Mouse (Mus musculus) neural tube, embryonic 12.5 days (tissue): ENCODE data around the gene Olfr1284. TPM values are rescaled to one million over a fixed set of nuclear protein-coding genes. Genes with fewer than 3 reads are reported as not detected.
"Not testable (repeated sequence)": the region's sequence is repeated elsewhere in the genome, so short reads cannot be mapped to it uniquely, and the experiment has no call there.

Experiments used
- ATAC-seq: fragments of 200-750 bp; cut with Nextera tagmentation; 2 replicates; pipeline ENCODE4 v1.8.0; 2017; ENCODE audit warnings: low read depth, mild to moderate bottlenecking, moderate TSS enrichment, moderate library complexity; ENCODE audit not compliant: low FRiP score
- H3K27ac ChIP-seq: fragments of 300-500 bp; sonication (generic); 2 replicates; pipeline ENCODE4 v1.5.1; 2016
- H3K27me3 ChIP-seq: fragments of 300-500 bp; sonication (generic); replicated peaks from 2 replicates; pipeline ENCODE4 v1.6.1; 2016; ENCODE audit warnings: mild to moderate bottlenecking
- H3K36me3 ChIP-seq: fragments of 300-500 bp; sonication (generic); 2 replicates; pipeline ENCODE4 v1.6.1; 2016; ENCODE audit warnings: mild to moderate bottlenecking
- H3K4me1 ChIP-seq: fragments of 300-500 bp; sonication (generic); 2 replicates; pipeline ENCODE4 v1.6.1; 2016
- H3K4me2 ChIP-seq: fragments of 300-500 bp; sonication (generic); replicated peaks from 2 replicates; pipeline ENCODE4 v1.6.1; 2016; ENCODE audit warnings: mild to moderate bottlenecking
- H3K4me3 ChIP-seq: fragments of 300-500 bp; sonication (generic); 2 replicates; pipeline ENCODE4 v1.5.1; 2016
- H3K9ac ChIP-seq: fragments of 300-500 bp; sonication (generic); 2 replicates; pipeline ENCODE4 v1.6.1; 2016; ENCODE audit warnings: mild to moderate bottlenecking
- H3K9me3 ChIP-seq: fragments of 300-500 bp; sonication (generic); 2 replicates; pipeline ENCODE4 v1.6.1; 2016; ENCODE audit warnings: mild to moderate bottlenecking
- WGBS: fragments of 180-500 bp; shearing (Covaris S2); methylation state at CpG from one replicate; pipeline ENCODE4 v1.1.7; 2016; 5-methylcytosine and 5-hydroxymethylcytosine counted together
- polyA plus RNA-seq: library from polyadenylated mRNA; unstranded; fragments of >200 nt; fragmentation: Nextera tagmentation; extraction: Ambion mirVana; gene quantifications from 2 replicates; pipeline ENCODE4 v1.2.1, GENCODE M21; 2016

Olfr1284 gene
- polyA plus RNA-seq, result not detected in 2 replicates

DNA sequence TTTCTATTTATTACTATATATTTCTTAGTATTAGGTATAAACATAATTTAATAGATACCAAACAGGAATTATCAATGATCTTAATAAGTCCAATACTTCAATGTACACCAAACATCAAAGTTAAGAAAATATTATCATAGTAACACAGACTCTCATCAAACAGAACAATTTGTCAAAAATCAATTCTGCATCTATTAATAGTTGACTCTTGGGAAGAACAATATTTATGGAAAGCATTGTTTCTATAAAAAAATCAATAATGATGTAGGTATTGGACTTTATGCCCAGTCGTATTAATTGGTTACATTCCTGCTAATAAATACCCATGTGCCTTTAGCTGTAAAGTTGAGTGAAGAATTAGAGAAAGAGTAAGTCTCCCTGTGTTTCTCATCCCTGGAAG lies at the start of gene Olfr1284:
Gene Olfr1284 (plus strand): TSS at position 301 of the 400 bp plus-strand sequence.
- Histone ChIP-seq H3K36me3 (no peaks in the 10 kb centered on the region), H3K4me3 (no peak within 1 kb of the TSS), H3K27ac (no peak within 1 kb of the TSS), H3K9ac (no peak within 1 kb of the TSS), H3K27me3 (no peaks in the 10 kb centered on the region), H3K4me1 (no peaks in the 10 kb centered on the region), H3K4me2 (no peak within 1 kb of the TSS), H3K9me3 (no peaks in the 10 kb centered on the region)
- WGBS, result 79% methylated on average over 1 of the region's 1 CpGs
- no peak for ATAC-seq

DNA sequence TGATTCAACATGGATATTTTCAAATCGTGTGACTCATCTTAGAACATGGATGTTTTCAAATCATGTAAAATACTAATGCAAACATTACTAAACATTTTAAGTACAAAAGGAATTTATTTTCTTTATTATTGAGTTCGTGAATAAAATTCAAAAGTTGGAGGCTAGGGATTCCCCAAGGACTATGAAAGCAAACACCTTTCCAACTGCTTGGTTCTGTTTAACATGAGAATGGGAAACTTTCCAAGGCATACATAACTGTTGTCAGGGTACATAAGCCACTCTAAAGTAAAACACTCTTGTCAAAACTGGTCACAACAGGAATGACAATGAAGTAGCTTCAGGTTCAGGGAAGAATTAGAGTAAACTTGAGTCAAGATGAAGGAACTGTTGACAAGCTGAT lies 49.1 kb upstream of the Olfr1284 start, which contains the start of gene Olfr1281:
Gene Olfr1281 (plus strand): TSS at position 301 of the 400 bp plus-strand sequence.
- Histone ChIP-seq H3K36me3 (no peaks in the 10 kb centered on the region), H3K27me3 (no peaks in the 10 kb centered on the region), H3K4me1 (no peaks in the 10 kb centered on the region), H3K9me3 (no peaks in the 10 kb centered on the region), H3K4me3 (no peak within 1 kb of the TSS), H3K4me2 (no peak within 1 kb of the TSS), H3K9ac (no peak within 1 kb of the TSS), H3K27ac (no peak within 1 kb of the TSS)
- no peak for ATAC-seq
- 78% methylated on average over 2 of the region's 2 CpGs for WGBS

DNA sequence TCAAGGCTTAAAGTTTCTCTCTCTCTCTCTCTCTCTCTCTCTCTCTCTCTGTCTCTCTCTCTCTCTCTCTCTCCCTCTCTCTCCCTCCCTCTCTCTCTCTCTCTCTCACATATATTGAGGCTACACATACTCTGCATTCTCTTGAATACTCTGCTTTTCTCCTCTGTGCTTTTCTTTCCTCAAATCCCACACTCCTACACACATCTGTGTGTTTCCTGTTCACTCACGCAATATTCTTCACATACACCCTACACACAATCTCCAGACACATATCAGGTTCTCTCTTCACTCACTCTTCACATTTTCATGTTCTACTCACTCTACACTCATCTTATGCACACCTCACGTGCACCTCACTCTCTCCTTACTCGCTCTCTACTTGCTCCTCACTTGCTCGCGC lies 41.6 kb upstream of the Olfr1284 start:
- H3K4me3 ChIP-seq, ATAC-seq, H3K9ac ChIP-seq, H3K27ac ChIP-seq, H3K4me2 ChIP-seq, H3K27me3 ChIP-seq, H3K9me3 ChIP-seq, H3K4me1 ChIP-seq, H3K36me3 ChIP-seq: not testable (repeated sequence)
- 89% methylated on average over 5 of the region's 5 CpGs for WGBS

DNA sequence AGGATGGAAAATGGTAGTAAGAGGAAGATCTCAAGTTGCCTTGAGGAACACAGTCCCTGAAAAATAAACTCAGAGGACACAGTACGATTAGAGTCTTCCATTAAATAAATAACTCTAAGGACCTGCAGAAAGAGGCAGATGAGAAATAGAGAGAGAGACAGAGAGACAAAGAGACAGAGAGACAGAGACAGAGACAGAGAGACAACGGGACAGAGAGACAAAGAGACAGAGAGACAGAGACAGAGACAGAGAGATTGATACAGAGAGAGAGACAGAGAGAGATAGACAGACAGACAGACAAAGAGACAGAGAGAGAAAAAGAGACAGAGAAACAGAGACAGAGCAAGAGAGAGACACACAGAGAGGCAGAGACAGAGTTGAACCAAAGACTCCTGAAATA lies 39.3 kb upstream of the Olfr1284 start, which contains the start of gene Olfr1282:
Gene Olfr1282 (minus strand): TSS at position 101 of the 400 bp plus-strand sequence.
- no peak within 1 kb of the TSS for H3K4me2 ChIP-seq
- no peak within 1 kb of the TSS for H3K9ac ChIP-seq
- WGBS, result 80% methylated on average over 2 of the region's 2 CpGs
- ATAC-seq, result no peak
- no peak within 1 kb of the TSS for H3K4me3 ChIP-seq
- no peaks in the 10 kb centered on the region for H3K9me3 ChIP-seq
- H3K36me3 ChIP-seq, result no peaks in the 10 kb centered on the region
- no peaks in the 10 kb centered on the region for H3K4me1 ChIP-seq
- H3K27ac ChIP-seq, result no peak within 1 kb of the TSS
- H3K27me3 ChIP-seq, result no peaks in the 10 kb centered on the region

DNA sequence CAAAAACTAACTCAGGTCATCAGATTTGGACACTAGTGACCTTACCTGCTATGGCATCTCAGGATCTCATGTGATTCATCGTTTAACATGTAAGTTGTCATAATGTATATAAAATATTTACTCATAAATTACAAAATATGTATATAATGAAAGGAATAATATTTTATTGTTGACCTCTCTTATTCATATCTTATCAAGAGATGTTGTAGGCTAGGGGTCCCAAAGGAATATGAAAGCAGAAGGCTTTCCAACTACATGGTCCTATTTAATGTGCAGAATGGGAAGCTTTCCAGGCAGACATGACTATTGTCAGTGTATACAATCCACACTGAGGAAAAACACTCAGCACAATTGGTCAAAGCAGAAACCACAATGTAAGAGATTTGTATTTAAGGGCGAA lies 8.8 kb upstream of the Olfr1284 start, which contains the start of gene Olfr1283:
Gene Olfr1283 (plus strand): TSS at position 301 of the 400 bp plus-strand sequence.
- H3K4me1 ChIP-seq, result no peaks in the 10 kb centered on the region
- no peak for ATAC-seq
- no peak within 1 kb of the TSS for H3K4me2 ChIP-seq
- no peak within 1 kb of the TSS for H3K4me3 ChIP-seq
- H3K36me3 ChIP-seq, result no peaks in the 10 kb centered on the region
- H3K9me3 ChIP-seq, result no peaks in the 10 kb centered on the region
- H3K27ac ChIP-seq, result no peak within 1 kb of the TSS
- H3K27me3 ChIP-seq, result no peaks in the 10 kb centered on the region
- no peak within 1 kb of the TSS for H3K9ac ChIP-seq
- 72% methylated on average over 2 of the region's 2 CpGs for WGBS

DNA sequence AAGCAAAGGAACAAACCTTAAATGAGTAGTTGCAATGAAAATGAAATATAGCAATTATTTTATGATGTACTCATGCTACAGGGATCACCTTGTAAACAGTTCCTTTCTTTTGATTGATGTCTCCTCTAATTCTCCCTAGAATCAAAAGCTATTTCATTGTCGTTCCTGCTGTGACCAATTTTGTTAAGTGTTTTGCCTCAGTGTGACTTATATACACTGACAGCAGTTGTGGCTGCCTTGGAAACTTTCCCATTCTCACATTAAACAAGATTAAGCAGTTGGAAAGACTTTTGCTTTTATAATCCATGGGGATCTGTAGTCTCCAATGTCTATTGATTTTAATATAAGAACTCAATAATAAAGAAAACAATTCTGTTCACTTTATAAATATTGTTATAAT lies 47.6 kb downstream of the Olfr1284 start, which contains the start of gene Olfr1286:
Gene Olfr1286 (minus strand): TSS at position 185 of the 400 bp plus-strand sequence.
- no peak for ATAC-seq
- WGBS, result 65% methylated on average over 1 of the region's 1 CpGs
- no peak within 1 kb of the TSS for H3K27ac ChIP-seq

More for the DNA sequence above, 47.6 kb downstream of the Olfr1284 start, which contains the start of gene Olfr1286:
- no peaks in the 10 kb centered on the region for H3K36me3 ChIP-seq
- H3K9me3 ChIP-seq, result no peaks in the 10 kb centered on the region
- no peaks in the 10 kb centered on the region for H3K4me1 ChIP-seq
- H3K27me3 ChIP-seq, result no peaks in the 10 kb centered on the region
- H3K4me2 ChIP-seq, result no peak within 1 kb of the TSS
- H3K4me3 ChIP-seq, result no peak within 1 kb of the TSS
- H3K9ac ChIP-seq, result no peak within 1 kb of the TSS

Other genes starting within 250 kb of the Olfr1284 start
- gene Gm15130, start 222.6 kb upstream of the Olfr1284 start, polyA plus RNA-seq, result not detected in 2 replicates
- gene 4930430A15Rik, start 145.9 kb upstream of the Olfr1284 start, polyA plus RNA-seq, result not detected in 2 replicates
- not detected in 2 replicates for gene Olfr1275, start 140.2 kb upstream of the Olfr1284 start, polyA plus RNA-seq
- not detected in 2 replicates for gene Olfr1276, start 121.0 kb upstream of the Olfr1284 start, polyA plus RNA-seq
- not detected in 2 replicates for gene Olfr1277, start 101.4 kb upstream of the Olfr1284 start, polyA plus RNA-seq
- gene Olfr1278, start 85.4 kb upstream of the Olfr1284 start, polyA plus RNA-seq, result not detected in 2 replicates
- gene Olfr1279, start 74.9 kb upstream of the Olfr1284 start, polyA plus RNA-seq, result not detected in 2 replicates
- gene Olfr1280, start 61.5 kb upstream of the Olfr1284 start, polyA plus RNA-seq, result not detected in 2 replicates
- gene Olfr1281, start 49.0 kb upstream of the Olfr1284 start, polyA plus RNA-seq, result not detected in 2 replicates
- gene Olfr1282, start 39.4 kb upstream of the Olfr1284 start, polyA plus RNA-seq, result not detected in 2 replicates
- gene Olfr1283, start 8.7 kb upstream of the Olfr1284 start, polyA plus RNA-seq, result not detected in 2 replicates
- not detected in 2 replicates for gene Olfr1286, start 47.6 kb downstream of the Olfr1284 start, polyA plus RNA-seq
- not detected in 2 replicates for gene Olfr1287, start 73.6 kb downstream of the Olfr1284 start, polyA plus RNA-seq
- gene Olfr1288, start 98.6 kb downstream of the Olfr1284 start, polyA plus RNA-seq, result not detected in 2 replicates
- not detected in 2 replicates for gene Olfr1289, start 105.3 kb downstream of the Olfr1284 start, polyA plus RNA-seq
- not detected in 2 replicates for gene Olfr1290, start 118.3 kb downstream of the Olfr1284 start, polyA plus RNA-seq
- not detected in 2 replicates for gene Olfr1291-ps1, start 121.7 kb downstream of the Olfr1284 start, polyA plus RNA-seq
- gene Olfr1293-ps, start 149.7 kb downstream of the Olfr1284 start, polyA plus RNA-seq, result not detected in 2 replicates
- not detected in 2 replicates for gene Olfr1294, start 164.8 kb downstream of the Olfr1284 start, polyA plus RNA-seq
- not detected in 2 replicates for gene Olfr1295, start 194.2 kb downstream of the Olfr1284 start, polyA plus RNA-seq